Mouse (Mus musculus): ENCODE results near the gene Agl.

DNA sequence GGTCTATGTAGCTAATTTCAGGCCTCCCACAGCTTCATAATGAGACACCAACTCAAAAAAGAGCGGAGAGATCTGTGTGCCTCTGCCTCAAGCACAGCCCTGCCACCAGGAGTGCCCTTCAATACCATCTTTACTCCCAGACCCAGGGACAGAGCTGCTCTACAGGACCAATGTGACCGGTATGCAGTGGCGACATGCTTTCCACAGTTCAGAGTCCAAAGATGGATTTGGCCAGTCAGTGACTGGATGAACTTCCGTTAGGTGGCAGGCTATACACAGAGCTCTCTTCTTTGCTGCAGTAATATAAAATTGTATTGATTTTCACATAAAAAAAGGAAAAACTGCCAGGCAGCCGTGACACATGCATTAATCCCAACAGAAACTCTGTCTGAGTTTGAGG, 104.1 kb downstream of the Agl start:
- TF ChIP-seq CTCF (IDR thresholded peaks at IDR 0.05; ENCODE audit: control insufficient read depth, insufficient read depth, insufficient read length) (no peak), MAX (IDR thresholded peaks at IDR 0.05) (no peak), MYOG (IDR thresholded peaks at IDR 0.05; ENCODE audit: control insufficient read depth, extremely low read depth, insufficient read length) (no peak), MYOD1 (IDR thresholded peaks at IDR 0.05; ENCODE audit: control insufficient read depth, insufficient read length, low read depth) (no peak)
